Mouse (Mus musculus) megakaryocyte, adult 5-6 weeks (primary cell): ENCODE measurements around the gene Tmeff2. TPM values are rescaled to one million over a fixed set of nuclear protein-coding genes. Genes with fewer than 3 reads are reported as not detected.
A peak's percentile ranks its signal among the peaks of the same experiment; 100 is the strongest.
"Not testable (repeated sequence)": the region's sequence is repeated elsewhere in the genome, so short reads cannot be mapped to it uniquely, and the experiment has no call there.

Experiments used
- ATAC-seq: 2 replicates; pipeline ENCODE4 v1.8.0; 2016; ENCODE audit warnings: mild to moderate bottlenecking, inconsistent platforms; ENCODE audit not compliant: poor library complexity, severe bottlenecking
- total RNA-seq, 2 experiments: library from RNA; stranded (forward) in 1 of 2; stranded (reverse) in 1 of 2; fragments of 153-499, 151-499 nt in 1 of 2; fragments of 221-1000, 200-1000 nt in 1 of 2; gene quantifications; 2 replicates each; pipeline versions ENCODE4 v1.2.3 to v1.2.4; 2015 to 2017

Gene Tmeff2
- total RNA-seq (2015) (not detected in 2 replicates), total RNA-seq (2017) (not detected in 2 replicates)

GRCm38 (mm10) chr1:50900386-50900785 is at the start of gene Tmeff2:
Tmeff2 (plus strand) TSS chr1:50900647.
- ATAC-seq = not testable (repeated sequence)

- ATAC-seq = no peak
Observed at GRCm38 (mm10) chr1:50861515-50861914, 38.9 kb upstream of the Tmeff2 start.

- no peak for ATAC-seq
Observed at GRCm38 (mm10) chr1:50897696-50898095, 2.8 kb upstream of the Tmeff2 start.

DNA sequence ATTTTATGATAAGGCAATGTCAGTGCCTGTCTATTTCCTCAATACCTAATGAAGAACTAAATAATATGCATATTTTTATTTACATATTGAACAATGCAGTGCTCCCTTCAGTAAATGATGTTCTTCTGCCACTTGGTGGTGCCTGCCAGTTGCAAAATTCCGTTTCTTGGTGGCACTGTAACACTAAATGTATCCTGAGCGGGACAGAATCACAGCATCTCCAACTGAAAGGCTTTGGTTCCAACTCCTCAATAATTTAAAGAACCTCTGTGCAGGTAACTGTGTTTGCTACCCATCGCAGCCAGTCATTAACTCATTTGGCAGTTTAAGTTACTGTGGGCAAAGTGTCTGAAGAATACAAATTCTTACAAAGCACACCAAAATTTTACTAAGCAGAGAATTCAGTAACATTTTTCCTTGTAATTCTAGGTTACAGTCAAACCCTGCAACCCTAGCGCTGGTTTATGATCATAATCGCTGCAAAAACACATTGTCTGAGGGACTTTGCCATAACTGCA is 24.4 kb downstream of the Tmeff2 start:
- no peak for ATAC-seq

DNA sequence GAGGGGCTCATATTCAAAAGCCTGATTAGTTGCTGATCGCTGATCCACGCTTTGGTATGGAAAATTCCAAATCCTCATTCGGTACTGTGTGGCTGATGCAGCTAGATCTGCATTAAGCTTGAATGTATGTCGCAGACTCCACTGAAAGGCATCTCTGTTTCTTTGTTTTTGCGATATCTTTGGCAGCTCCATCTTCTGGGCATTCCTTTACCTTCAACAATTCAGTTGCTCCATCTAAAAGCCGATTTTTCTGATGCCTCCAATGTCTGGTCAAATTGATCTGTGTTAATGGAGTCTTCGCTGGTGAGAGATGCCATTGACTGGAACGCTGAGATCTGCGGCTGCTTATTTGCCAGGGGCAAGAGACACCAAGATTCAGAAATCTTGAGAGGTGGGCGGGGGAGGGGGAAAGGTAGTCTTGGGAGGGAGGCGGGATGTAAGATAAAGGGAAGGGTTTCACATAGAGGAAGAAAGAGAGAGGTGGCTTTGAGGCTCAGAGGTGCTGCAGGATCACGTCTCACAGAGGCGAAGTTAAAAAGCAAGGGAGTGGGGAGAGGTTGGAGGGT is 25.0 kb downstream of the Tmeff2 start:
- no peak for ATAC-seq

- no peak for ATAC-seq
Observed at GRCm38 (mm10) chr1:50926374-50927060, 26.1 kb downstream of the Tmeff2 start.

DNA sequence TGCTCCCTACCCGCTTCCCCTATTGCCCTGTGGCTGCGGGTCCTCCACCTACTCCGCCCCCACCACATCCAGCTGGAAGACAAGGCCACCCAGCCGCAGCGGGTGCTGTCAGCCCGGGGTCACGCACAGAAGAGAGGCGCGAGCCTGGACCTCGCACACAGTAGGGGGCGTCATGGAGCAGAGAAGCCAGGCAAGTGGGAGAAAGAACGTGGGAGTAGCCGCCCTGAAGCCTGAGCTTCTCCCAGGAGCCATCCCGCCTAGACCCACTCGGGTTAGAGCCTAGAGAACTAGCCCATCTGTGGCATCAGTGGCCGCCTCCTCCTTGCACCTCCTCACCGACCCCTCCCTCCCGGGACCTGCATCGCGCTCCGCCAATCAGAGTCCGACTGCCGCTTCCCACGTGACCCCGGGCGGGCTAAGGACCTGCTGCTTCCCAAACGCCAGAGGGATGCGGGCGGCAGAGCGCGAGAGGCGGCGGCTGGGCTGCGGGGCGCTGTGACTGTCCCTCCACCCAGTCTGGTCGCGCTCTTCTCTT is 26.7 kb downstream of the Tmeff2 start:
- ATAC-seq = peak; percentile 24; the same call in 1 of the 2 replicates

DNA sequence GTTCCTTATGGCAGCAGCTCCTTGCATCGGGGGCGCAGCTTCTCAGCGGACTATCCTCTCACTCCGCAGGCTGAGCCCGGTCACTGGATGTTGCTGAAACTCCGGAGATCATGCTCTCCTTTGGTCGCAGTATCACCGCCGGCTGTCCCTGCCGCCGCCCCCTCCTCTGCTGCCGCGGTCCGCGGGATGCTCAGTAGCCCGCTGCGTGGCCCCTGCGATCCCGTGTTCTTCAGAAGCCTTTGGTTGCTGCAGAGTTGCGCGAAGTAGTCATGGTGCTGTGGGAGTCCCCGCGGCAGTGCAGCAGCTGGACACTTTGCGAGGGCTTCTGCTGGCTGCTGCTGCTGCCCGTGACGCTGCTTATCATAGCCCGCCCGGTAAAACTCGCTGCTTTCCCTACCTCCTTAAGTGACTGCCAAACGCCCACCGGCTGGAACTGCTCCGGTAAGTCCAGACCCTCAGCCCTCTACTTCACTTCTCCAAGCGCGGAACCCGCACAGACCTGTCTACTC is 27.3 kb downstream of the Tmeff2 start:
- no peak for ATAC-seq

DNA sequence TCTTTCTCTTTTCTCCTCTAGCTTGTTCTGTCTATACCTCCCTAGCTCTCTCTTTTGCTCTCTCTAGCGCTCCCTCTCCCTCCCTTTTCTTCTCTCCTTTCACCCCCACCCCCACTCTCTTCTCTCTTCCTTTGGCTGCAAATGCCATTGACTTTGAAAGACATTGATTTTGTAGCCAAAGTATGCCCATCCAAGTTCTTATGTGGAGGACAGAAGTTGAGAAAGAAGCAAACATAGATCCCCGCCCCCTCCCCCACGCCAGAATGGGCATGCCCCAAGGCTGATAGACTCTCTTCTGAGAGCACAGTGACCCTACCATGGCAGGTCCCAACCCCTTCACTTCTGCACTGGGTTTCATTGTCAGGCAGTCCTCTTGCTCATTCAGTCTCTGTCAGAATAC is 28.3 kb downstream of the Tmeff2 start:
- ATAC-seq = no peak

DNA sequence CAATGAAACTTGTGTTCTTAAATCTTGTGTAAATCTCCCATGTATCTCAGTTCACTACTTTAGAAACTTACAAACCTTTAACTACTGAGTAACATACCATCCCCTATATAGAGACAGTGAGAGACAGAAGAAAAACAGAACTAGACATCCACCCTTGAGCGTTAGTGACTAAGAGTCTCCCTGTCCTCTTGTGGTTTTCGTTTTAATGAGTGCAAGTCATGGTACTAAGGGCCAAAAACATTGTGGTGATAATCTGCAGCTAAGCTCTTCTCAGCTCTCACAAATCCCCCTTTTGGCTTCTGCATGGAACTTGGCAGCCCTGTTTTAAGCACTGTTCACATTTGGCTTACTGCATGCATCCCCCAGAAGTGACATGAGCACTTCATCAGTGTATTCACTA is 34.6 kb downstream of the Tmeff2 start:
- ATAC-seq = no peak

DNA sequence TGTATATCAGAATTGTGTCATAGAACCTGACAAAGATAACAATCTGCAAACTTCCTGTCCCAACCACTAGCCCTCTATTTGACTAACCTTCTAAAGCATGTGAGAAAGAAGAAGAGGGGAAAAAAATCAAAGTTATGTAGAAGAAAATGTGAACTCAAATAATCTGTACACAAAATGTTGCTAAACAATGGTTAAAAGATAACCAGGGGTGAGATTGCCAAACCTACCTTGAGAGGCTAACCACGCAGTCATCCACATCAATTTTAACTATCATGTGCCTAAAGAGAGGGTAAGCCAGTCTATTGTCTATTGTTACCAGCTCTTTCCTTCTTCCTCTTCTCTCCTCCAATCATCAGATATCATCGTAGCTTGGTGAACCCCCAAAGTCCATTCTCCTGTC is 35.0 kb downstream of the Tmeff2 start:
- no peak for ATAC-seq

DNA sequence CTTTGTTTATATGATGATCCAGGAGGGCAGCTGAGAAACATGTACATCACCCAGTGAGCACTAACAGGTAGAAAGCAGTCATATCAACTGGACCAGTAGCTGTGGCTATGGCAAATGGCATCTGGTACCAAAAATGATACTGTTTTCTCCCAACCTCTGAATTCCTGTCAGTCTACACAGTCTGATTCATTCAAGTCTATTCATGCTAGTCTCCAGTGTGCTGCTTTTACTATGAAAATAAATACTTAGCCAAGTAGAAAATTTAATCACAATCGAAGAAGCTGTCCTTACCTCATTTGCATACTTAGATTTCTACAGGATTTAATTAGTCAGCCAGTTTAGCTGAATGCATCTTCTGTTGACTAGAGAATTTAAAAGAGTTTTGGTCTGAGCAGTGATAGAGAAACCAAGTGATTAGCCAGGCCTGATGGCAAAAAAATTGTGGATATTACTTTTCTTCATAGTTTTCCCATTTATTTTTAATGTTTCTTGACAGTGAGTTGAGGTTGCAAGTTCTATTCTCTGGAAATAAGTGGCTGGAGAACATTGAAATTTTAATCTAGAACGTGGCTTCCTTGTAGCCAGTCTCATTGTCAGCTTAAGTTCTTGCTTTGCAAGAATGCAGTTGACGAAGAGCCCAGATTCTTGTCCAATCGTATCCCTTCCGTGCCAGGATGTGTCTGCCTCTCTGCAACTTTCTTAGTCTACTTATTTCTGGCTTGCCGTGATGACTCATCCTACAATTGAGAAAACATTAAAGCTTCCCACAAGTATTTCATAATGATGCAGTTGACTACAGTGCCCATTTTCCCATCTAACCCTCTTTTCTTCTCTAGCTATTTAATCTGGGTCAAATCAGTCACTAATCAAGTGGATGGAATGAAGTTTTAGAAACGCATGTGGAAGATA is 39.9 kb downstream of the Tmeff2 start:
- ATAC-seq = no peak

DNA sequence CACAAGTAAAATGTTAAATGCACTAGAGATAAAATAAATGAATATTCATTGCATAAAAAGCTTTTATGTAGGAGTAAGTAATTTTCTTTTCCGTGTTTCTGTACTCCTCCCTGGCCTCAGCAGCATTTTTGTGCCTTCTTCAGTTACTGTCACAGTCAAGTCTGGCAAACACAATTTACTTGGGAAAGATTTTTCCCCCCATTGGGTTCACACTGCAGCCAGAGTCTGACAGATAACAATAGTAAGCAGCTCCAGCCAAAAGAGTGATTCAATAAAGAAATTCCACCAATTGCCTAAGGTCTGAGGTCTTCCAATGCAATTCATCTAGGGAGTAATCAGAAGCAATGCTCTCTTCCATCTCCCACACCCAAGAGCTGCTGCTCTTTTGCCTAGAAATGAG is 48.1 kb downstream of the Tmeff2 start:
- ATAC-seq = no peak

DNA sequence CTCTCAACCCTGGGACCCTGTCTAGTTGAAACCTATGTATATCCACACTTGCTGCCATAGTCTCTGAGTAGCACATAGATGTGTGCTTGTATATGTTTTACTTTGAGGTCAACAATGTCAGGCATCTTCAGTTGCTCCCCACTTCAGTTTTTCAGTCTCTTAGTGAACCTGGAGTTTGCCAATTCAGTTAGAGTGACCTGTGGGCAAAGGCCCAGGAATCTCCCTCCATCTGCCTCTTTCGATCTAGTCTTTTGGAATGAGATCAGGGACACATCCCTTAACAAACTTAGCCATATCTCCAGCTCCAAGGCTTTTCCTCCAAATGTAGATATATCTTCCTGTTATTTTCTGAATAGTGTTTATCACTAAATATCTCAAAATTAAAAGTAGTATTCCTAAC is 58.4 kb downstream of the Tmeff2 start:
- no peak for ATAC-seq

DNA sequence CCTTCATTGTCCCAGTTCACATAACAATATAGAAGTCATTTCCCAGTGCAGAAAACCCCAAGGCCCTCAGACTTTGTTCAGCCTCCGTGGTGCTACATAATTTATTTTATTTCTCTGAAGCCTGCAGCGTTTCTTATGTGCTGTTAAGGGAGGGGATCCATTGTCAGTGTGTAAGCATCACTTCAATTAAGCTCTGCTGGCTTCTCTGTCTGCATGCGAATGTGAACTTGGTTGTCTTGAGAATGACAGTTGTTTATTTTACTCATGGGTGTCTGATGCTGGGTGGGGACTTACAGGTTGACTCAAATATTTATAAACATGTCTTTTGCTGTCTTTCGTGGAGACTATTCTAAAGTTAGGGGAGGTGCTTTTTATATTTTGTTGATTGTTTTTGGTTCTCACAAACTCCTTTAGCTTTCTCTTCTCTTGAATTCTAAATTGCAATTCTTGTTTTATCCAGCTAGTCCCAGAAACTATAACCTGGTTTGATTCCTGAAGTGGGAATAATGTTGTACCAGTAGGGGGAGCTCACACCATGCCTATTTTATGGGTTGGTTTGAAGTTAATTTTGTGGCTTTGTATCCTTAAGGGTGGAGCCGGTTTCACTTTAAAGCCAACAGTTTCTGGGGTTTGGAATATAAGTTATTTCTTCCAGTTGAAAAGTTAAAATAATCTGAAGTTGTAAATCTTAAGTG is 61.7 kb downstream of the Tmeff2 start:
- no peak for ATAC-seq

DNA sequence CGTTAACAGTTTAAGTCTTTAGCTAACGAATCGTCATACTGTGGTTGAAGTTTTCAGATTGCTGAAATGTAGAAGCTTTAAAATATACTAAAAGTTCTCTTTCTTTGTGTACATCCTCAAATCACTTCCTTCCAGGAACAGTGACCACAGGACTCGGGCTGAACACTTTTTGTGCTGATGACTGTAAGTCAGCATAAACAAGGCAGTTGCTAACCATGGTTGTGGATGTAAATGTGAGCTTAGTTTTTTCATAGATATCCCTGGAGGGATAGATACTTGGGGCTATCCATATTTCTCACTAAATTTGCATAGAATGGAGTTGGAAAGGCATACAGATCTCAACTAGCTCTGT is 62.2 kb downstream of the Tmeff2 start:
- ATAC-seq = no peak

DNA sequence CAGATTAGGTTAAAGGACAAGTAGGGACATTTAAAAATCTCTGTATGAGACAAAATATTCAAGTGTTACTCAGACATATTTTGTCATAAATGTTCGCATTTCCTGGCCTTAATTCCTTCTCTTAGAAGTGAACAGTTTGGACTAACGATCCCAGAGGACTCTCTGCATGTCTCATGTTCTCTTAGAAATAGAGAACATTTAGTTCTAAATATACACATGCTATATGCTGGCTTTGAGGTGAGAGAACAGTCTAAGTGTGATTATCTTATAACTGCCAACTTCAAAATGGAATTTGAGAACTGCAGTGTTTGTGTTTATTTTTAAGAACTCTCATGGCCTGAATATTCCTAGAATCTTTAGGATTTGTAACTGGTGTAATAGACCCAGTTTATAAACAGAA is 69.2 kb downstream of the Tmeff2 start:
- ATAC-seq = no peak

DNA sequence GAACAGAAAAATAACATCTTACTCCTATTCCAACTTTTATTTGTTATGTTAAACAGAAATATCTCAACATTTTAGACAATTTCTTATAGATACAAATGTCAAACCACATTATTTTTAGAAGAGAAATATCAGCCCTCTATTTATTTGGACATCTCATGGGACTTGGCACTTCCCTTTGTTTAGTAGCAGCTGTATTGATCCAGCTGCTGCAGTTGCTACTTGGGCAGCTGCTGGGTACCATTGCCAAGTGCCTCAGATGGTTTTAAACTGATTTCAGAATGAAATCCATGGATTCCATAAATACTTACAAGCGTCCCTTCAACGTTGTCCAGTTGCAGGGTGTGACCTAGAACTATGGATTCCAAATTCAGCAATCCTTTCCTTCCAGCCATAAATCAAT is 70.4 kb downstream of the Tmeff2 start:
- ATAC-seq = no peak

- no peak for ATAC-seq
Observed at GRCm38 (mm10) chr1:50972509-50973436, 72.3 kb downstream of the Tmeff2 start.
